Mouse (Mus musculus) liver, embryonic 14.5 days (tissue): ENCODE measurements at regions not wholly inside any gene's neighbourhood (a gene's known extent, or its start where the extent isn't known, plus 50 kb on each side); places are given as distances from the start of the nearest gene placed in this dataset.

Experiments used
- CTCF ChIP-seq: IDR thresholded peaks from 2 replicates; pipeline ENCODE4 v1.5.1; 2016; ENCODE audit warnings: antibody characterized with exemption, low read depth, control low read depth
- EP300 ChIP-seq: IDR thresholded peaks from 2 replicates; pipeline ENCODE4 v1.6.1; 2016; ENCODE audit warnings: antibody characterized with exemption, low read depth

- no peak for TF ChIP-seq CTCF
- no peak for TF ChIP-seq EP300
These were observed 142.1 kb downstream of the Psmg1 start for GRCm38 (mm10) chr16:95848555-95849082.
